Mouse (Mus musculus): ENCODE results near the gene Tssk3.
A peak's percentile ranks its signal among the peaks of the same experiment; 100 is the strongest.

Gene Tssk3

DNA sequence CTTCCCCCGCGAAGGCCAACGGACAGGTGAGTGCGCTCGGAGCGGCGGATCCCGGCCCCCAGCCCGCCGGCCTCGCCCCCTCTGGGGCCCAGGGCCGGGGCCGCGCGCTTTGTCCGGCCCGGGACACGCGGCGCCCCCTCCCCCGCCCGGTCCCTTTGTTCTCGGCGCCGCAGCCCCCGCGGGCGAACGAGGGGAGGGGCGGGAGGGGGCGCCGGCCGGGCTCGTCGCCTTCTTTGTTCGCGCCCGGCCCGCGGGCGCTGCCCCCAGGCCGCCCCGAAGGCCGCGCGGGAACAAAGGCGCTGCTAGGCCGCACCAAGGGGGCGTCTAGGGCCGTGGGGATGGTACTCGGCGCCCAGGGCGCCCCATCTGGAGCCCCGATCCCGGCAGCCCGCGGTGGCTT, 23.1 kb upstream of the Tssk3 start:
- peaks cover 72% of the 10 kb centered on the region for H3K4me1 ChIP-seq (replicated peaks; ENCODE audit: low read depth, low read length)
- no peak for TF ChIP-seq NANOG (IDR thresholded peaks at IDR 0.05; ENCODE audit: borderline replicate concordance, low read length)
- TF ChIP-seq CTCF (conservative IDR thresholded peaks at IDR 0.05; ENCODE audit: low read length): no peak
- no peak for TF ChIP-seq POU5F1 (IDR thresholded peaks at IDR 0.05; ENCODE audit: borderline replicate concordance, low read length)

DNA sequence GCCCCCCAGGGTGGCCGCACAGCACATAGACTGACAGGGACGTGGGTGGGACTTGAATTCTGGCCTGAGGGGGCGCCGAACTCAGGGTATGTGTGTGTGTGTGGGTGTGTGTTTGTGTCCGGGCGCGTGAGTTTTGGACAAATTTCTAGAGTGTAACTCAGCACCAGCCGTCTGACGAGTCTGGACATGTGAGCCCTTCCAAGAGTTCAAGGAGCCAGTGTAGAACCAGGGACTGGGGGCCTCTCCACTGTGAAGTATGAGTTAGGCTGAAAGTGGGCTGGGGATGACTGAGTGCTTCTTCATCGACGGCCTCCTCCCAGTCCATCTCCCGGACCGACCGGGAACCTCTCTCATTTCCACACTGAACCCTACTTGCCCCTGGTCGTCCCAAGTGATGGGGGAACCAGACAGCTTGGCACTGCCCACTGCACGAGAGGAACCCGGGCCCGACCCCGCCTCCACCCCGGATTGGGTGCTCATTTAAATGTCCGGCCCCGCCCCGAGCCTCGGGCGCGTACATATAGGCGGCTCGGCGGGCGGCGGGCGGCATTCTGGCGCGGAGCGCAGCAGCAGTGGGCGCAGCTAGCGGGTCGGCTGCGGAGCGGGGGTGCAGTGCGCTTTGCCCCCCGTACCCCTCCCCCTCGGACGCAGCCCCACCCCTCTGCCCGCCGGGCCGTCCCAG, 22.4 kb upstream of the Tssk3 start, which contains the start of gene Marcksl1:
Gene Marcksl1 (plus strand): TSS at position 496 of the 682 bp plus-strand sequence.
- H3K4me3 ChIP-seq (replicated peaks; ENCODE audit: low read length): peak within 1 kb of the TSS; percentile 91

More for the DNA sequence above, 23.1 kb upstream of the Tssk3 start:
- no peaks in the 10 kb centered on the region for H3K27me3 ChIP-seq (ENCODE audit: insufficient read depth, low read length)
- no peaks in the 10 kb centered on the region for H3K9me3 ChIP-seq (ENCODE audit: low read length)
- peak overlapping the region; percentile 91 for H3K4me3 ChIP-seq (replicated peaks; ENCODE audit: low read length)
- peaks cover 40% of the 10 kb centered on the region for H3K36me3 ChIP-seq (ENCODE audit: insufficient read depth, low read length)

DNA sequence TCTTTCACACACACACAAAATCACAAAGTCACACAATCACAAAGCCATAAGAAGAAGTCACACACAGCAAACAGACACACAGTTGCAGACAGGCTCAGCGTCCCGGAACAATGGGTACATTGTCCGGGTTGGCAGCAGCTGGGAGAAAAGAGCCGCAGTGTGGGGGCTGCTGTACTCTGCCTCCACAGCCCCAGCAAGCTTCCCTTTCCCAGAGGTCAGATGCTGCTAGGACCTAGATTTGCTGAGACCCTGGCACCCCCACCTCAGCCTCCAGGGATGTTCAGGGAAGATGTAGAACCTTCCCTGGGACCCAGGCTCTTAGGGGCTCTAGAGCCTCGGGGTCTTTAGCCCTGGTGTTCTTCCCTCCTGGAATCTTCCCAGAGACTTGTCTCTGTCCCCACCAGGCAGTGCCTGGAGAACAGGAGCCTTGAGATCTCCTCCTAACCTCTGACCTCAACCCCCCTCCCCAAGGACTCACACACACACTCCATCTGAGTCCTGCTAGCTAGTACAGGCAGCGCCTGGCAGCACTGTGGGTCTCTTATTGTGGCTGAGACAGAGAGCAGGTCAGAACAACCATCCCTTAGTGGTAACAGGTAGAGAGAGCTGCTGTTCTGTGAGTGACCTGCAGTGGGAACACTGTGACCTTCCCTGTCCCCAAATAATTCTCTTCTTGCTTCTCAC, 20.7 kb upstream of the Tssk3 start:
- no peak overlapping the region for H3K4me3 ChIP-seq (replicated peaks; ENCODE audit: low read length)
- peaks cover 17% of the 10 kb centered on the region for H3K36me3 ChIP-seq (ENCODE audit: insufficient read depth, low read length)
- no peak for TF ChIP-seq POU5F1 (IDR thresholded peaks at IDR 0.05; ENCODE audit: borderline replicate concordance, low read length)
- no peak for TF ChIP-seq NANOG (IDR thresholded peaks at IDR 0.05; ENCODE audit: borderline replicate concordance, low read length)
- TF ChIP-seq CTCF (conservative IDR thresholded peaks at IDR 0.05; ENCODE audit: low read length): no peak
- no peaks in the 10 kb centered on the region for H3K9me3 ChIP-seq (ENCODE audit: low read length)
- no peaks in the 10 kb centered on the region for H3K27me3 ChIP-seq (ENCODE audit: insufficient read depth, low read length)
- peaks cover 73% of the 10 kb centered on the region for H3K4me1 ChIP-seq (replicated peaks; ENCODE audit: low read depth, low read length)

More for the DNA sequence above, 22.4 kb upstream of the Tssk3 start, which contains the start of gene Marcksl1:
- TF ChIP-seq POU5F1 (IDR thresholded peaks at IDR 0.05; ENCODE audit: borderline replicate concordance, low read length) (no peak), NANOG (IDR thresholded peaks at IDR 0.05; ENCODE audit: borderline replicate concordance, low read length) (no peak), CTCF (conservative IDR thresholded peaks at IDR 0.05; ENCODE audit: low read length) (no peak)
- Histone ChIP-seq H3K27me3 (ENCODE audit: insufficient read depth, low read length) (no peaks in the 10 kb centered on the region), H3K9me3 (ENCODE audit: low read length) (no peaks in the 10 kb centered on the region), H3K36me3 (ENCODE audit: insufficient read depth, low read length) (peaks cover 34% of the 10 kb centered on the region), H3K4me1 (replicated peaks; ENCODE audit: low read depth, low read length) (peaks cover 75% of the 10 kb centered on the region)

DNA sequence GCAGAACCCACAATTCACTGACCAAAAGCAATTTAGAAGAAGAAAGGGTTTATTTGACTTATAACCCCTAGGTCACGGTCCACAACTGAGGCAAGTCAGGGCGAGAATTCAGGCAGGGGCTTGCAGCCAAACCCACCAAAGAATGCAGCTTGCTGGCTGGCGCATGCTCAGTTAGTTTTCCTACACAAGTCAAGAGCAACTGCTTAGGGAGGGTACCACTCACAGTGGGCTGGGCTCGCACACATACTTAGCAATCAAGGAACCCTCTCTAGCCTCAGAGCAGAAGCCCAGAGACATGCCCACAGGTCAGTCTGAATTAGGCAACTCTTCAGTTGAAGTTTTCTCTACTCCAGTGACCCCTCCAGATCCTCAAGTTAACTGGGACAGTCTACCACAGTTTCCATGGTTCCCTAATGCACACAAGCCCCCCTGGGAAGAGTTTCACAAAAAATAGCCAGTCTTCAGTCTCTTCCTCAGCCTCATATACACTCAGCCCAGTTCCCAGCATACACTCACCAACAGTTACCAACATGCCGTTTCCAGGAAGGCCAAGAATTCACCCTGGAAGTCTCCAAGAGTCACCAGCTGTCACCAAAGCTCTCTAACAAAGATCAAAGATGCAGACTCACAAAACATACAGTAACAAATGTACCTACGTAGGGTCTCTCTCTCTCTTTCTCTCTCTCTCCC, 20.0 kb upstream of the Tssk3 start:
- H3K36me3 ChIP-seq (ENCODE audit: insufficient read depth, low read length): peaks cover 15% of the 10 kb centered on the region
- H3K4me1 ChIP-seq (replicated peaks; ENCODE audit: low read depth, low read length): peaks cover 72% of the 10 kb centered on the region
- 0 out of 2 replicates have a peak overlapping the region, but pooled peaks have one; percentile 32 for H3K4me3 ChIP-seq (replicated peaks; ENCODE audit: low read length)
- H3K9me3 ChIP-seq (ENCODE audit: low read length): no peaks in the 10 kb centered on the region
- no peak for TF ChIP-seq POU5F1 (IDR thresholded peaks at IDR 0.05; ENCODE audit: borderline replicate concordance, low read length)
- no peak for TF ChIP-seq NANOG (IDR thresholded peaks at IDR 0.05; ENCODE audit: borderline replicate concordance, low read length)
- TF ChIP-seq CTCF (conservative IDR thresholded peaks at IDR 0.05; ENCODE audit: low read length): no peak
- H3K27me3 ChIP-seq (ENCODE audit: insufficient read depth, low read length): no peaks in the 10 kb centered on the region

DNA sequence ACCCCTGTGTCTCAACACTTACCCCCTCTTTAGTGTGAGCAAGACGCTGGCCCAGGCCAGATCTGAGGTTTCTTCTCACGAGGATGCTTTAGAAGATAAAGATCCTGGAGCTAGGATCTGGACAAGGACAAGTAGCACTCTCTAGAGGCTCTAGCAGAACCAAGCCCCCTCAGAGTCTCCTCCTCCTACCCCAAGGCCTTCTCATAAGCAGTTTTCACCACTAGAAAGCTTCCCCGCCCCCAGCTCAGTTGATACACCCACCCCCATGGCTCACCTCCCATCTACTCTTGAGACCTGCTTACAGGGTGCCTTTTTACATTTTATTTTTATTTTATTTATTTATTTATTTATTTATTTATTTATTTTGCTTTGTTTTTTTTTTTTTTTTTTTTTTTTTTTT, 18.8 kb upstream of the Tssk3 start:
- TF ChIP-seq CTCF (conservative IDR thresholded peaks at IDR 0.05; ENCODE audit: low read length) (no peak), POU5F1 (IDR thresholded peaks at IDR 0.05; ENCODE audit: borderline replicate concordance, low read length) (no peak), NANOG (IDR thresholded peaks at IDR 0.05; ENCODE audit: borderline replicate concordance, low read length) (no peak)
- Histone ChIP-seq H3K4me3 (replicated peaks; ENCODE audit: low read length) (peak overlapping the region; percentile 43), H3K27me3 (ENCODE audit: insufficient read depth, low read length) (no peaks in the 10 kb centered on the region), H3K4me1 (replicated peaks; ENCODE audit: low read depth, low read length) (peaks cover 72% of the 10 kb centered on the region), H3K36me3 (ENCODE audit: insufficient read depth, low read length) (peaks cover 2% of the 10 kb centered on the region), H3K9me3 (ENCODE audit: low read length) (no peaks in the 10 kb centered on the region)

DNA sequence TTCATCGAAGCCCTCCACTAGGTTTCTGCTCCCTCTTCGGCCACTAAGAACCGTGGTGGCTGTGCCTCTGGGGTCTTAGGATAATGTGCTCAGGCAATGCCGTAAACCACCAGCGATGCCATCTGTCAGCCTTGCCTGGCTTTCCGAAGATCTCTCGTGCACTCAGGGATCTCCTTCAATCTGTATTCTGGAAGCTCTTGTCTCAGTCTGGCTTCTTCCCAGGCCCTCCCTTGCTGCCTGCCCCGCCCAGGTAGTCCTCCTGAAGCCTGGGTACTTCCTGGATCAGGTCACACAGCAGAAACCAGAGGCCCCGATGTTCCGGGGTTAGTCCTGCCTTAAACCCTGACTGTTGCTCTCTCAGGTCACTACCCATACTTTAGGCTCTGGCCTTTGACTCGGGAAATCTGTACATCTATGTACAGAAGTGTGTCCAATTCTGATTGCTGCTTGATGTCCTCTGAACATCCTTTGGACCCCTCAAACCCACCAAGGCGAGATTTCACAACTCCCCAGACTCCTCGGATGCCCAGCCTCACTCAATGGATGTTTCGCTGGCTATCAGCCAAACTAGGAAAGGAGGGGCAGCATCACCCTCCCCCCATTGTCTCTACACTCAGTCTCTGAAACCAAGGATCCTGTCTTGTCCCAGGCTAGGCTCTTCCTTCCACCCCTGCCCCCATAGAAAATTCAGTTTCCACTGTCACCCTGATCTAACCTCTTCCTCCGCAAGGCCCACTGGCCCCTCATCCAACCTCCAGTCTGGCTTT, 18.2 kb upstream of the Tssk3 start:
- TF ChIP-seq POU5F1 (IDR thresholded peaks at IDR 0.05; ENCODE audit: borderline replicate concordance, low read length) (no peak), CTCF (conservative IDR thresholded peaks at IDR 0.05; ENCODE audit: low read length) (no peak), NANOG (IDR thresholded peaks at IDR 0.05; ENCODE audit: borderline replicate concordance, low read length) (no peak)
- H3K9me3 ChIP-seq (ENCODE audit: low read length): no peaks in the 10 kb centered on the region
- no peaks in the 10 kb centered on the region for H3K36me3 ChIP-seq (ENCODE audit: insufficient read depth, low read length)
- H3K4me3 ChIP-seq (replicated peaks; ENCODE audit: low read length): peak overlapping the region; percentile 43
- H3K4me1 ChIP-seq (replicated peaks; ENCODE audit: low read depth, low read length): peaks cover 78% of the 10 kb centered on the region
- H3K27me3 ChIP-seq (ENCODE audit: insufficient read depth, low read length): no peaks in the 10 kb centered on the region

DNA sequence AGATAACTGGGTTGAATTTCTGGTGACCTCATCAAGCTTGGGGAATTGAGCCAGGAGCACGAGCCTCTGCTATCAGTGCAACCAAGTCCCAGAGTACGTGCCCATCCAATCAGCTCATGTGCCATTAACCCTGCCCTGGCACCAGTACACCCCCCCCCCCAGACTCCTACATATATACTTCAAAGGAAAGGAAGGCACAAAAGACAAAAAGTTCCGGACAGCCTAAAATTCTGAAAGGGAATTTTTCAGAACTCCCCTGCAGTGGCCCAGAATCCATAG, 17.4 kb upstream of the Tssk3 start:
- Histone ChIP-seq H3K27me3 (ENCODE audit: insufficient read depth, low read length) (no peaks in the 10 kb centered on the region), H3K9me3 (ENCODE audit: low read length) (no peaks in the 10 kb centered on the region), H3K36me3 (ENCODE audit: insufficient read depth, low read length) (no peaks in the 10 kb centered on the region), H3K4me1 (replicated peaks; ENCODE audit: low read depth, low read length) (peaks cover 86% of the 10 kb centered on the region), H3K4me3 (replicated peaks; ENCODE audit: low read length) (no peak overlapping the region; the same call in 1 of the 2 replicates)
- no peak for TF ChIP-seq NANOG (IDR thresholded peaks at IDR 0.05; ENCODE audit: borderline replicate concordance, low read length)
- no peak for TF ChIP-seq POU5F1 (IDR thresholded peaks at IDR 0.05; ENCODE audit: borderline replicate concordance, low read length)
- no peak for TF ChIP-seq CTCF (conservative IDR thresholded peaks at IDR 0.05; ENCODE audit: low read length)

Data from E14TG2a.4 (cell line).